Mouse (Mus musculus) bone marrow macrophage, adult 2 months (primary cell): Measurements from ENCODE around the gene Adcy3.

Experiments
- CTCF ChIP-seq: IDR thresholded peaks from 2 replicates; pipeline ENCODE4 v1.5.1; 2012; ENCODE audit warnings: low read depth, mild to moderate bottlenecking, low read length, moderate library complexity
- POLR2A ChIP-seq: IDR thresholded peaks from 2 replicates; pipeline ENCODE4 v1.6.1; 2012; ENCODE audit warnings: mild to moderate bottlenecking, low read depth, low read length, borderline replicate concordance

DNA sequence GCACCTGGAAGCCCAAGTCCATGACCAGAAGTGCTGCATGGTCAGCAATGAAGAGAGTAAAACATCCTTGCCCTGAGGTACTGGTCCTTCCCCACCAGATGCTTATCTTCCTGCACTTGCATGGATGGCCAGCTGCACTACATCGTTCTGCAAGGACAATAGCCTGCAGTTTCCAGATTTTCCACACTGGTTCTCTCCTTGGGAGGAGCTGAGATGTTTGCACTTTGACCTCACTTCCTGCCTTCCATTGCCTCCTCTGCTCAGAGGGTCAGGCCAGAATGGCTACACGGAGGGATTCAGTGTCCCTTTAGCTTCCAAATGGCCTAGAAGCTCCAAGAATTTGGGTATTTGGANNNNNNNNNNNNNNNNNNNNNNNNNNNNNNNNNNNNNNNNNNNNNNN lies 51.7 kb downstream of the Adcy3 start:
- no peak for TF ChIP-seq CTCF
- no peak for TF ChIP-seq POLR2A
